Mouse (Mus musculus): ENCODE measurements around the gene Itga4. TPM values are rescaled to one million over a fixed set of nuclear protein-coding genes. Genes with fewer than 3 reads are reported as not detected.
A peak's percentile ranks its signal among the peaks of the same experiment; 100 is the strongest.

Gene Itga4
- total RNA-seq, 1 experiment, result 1.2 TPM

GRCm38 (mm10) chr2:79336141-79336540, 80.9 kb downstream of the Itga4 start:
- H3K27ac ChIP-seq (ENCODE audit: insufficient read depth, low read depth, low read length, poor library complexity, severe bottlenecking), result no peak overlapping the region
- no peaks in the 10 kb centered on the region for H3K9me3 ChIP-seq (ENCODE audit: control insufficient read depth, insufficient read depth, low read depth, low read length)
- in situ Hi-C loops (cut with MboI; ENCODE audit: low sequenced_read_pairs in 2 of 2, unreplicated experiment in 2 of 2), result no loop called here
- no peak overlapping the region for H3K4me3 ChIP-seq (ENCODE audit: insufficient read depth in 1 of 2, low read depth in 1 of 2, low read length in 2 of 2, poor library complexity in 1 of 2, severe bottlenecking in 1 of 2)
- DNase-seq (ENCODE audit: low read depth, low spot score), result no peak
- no peak overlapping the region for H3K9ac ChIP-seq (ENCODE audit: insufficient read depth, low read depth, low read length, poor library complexity, severe bottlenecking)
- H3K4me1 ChIP-seq (ENCODE audit: control insufficient read depth in 2 of 2, insufficient read depth in 2 of 2, low read length in 2 of 2, poor library complexity in 1 of 2), result no peaks in the 10 kb centered on the region; a peak in 1 of 4 replicates
- TF ChIP-seq ZC3H11A (IDR thresholded peaks at IDR 0.05; ENCODE audit: borderline replicate concordance, low read depth, low read length) (0 out of 2 replicates have a peak, but pooled peaks have one; percentile 14), ZNF384 (IDR thresholded peaks at IDR 0.05; ENCODE audit: low read depth, low read length) (no peak), CHD2 (IDR thresholded peaks at IDR 0.05; ENCODE audit: low read depth, low read length) (no peak), MAFK (IDR thresholded peaks at IDR 0.05; ENCODE audit: insufficient read depth, low read depth, low read length) (no peak)
- no peaks in the 10 kb centered on the region for H3K36me3 ChIP-seq (ENCODE audit: control insufficient read depth, insufficient read depth, low read length, poor library complexity, severe bottlenecking)

GRCm38 (mm10) chr2:79339003-79339402, 83.8 kb downstream of the Itga4 start:
- H3K36me3 ChIP-seq (ENCODE audit: control insufficient read depth, insufficient read depth, low read length, poor library complexity, severe bottlenecking), result no peaks in the 10 kb centered on the region
- TF ChIP-seq HCFC1 (IDR thresholded peaks at IDR 0.05; ENCODE audit: borderline replicate concordance, insufficient read depth, low read length), result no peak
- TF ChIP-seq ZC3H11A (IDR thresholded peaks at IDR 0.05; ENCODE audit: borderline replicate concordance, low read depth, low read length), result no peak
- TF ChIP-seq ZNF384 (IDR thresholded peaks at IDR 0.05; ENCODE audit: low read depth, low read length), result no peak
- no peak for TF ChIP-seq MAFK (IDR thresholded peaks at IDR 0.05; ENCODE audit: insufficient read depth, low read depth, low read length)
- no peak for TF ChIP-seq CHD2 (IDR thresholded peaks at IDR 0.05; ENCODE audit: low read depth, low read length)
- no peak overlapping the region for H3K27ac ChIP-seq (ENCODE audit: insufficient read depth, low read depth, low read length, poor library complexity, severe bottlenecking)
- in situ Hi-C loops (cut with MboI; ENCODE audit: low sequenced_read_pairs in 2 of 2, unreplicated experiment in 2 of 2), result no loop called here
- H3K4me1 ChIP-seq (ENCODE audit: control insufficient read depth in 2 of 2, insufficient read depth in 2 of 2, low read length in 2 of 2, poor library complexity in 1 of 2), result no peaks in the 10 kb centered on the region
- no peak overlapping the region for H3K4me3 ChIP-seq (ENCODE audit: insufficient read depth in 1 of 2, low read depth in 1 of 2, low read length in 2 of 2, poor library complexity in 1 of 2, severe bottlenecking in 1 of 2)
- no peak for DNase-seq (ENCODE audit: low read depth, low spot score)
- H3K9me3 ChIP-seq (ENCODE audit: control insufficient read depth, insufficient read depth, low read depth, low read length), result no peaks in the 10 kb centered on the region
- no peak overlapping the region for H3K9ac ChIP-seq (ENCODE audit: insufficient read depth, low read depth, low read length, poor library complexity, severe bottlenecking)

GRCm38 (mm10) chr2:79343115-79343514, 87.9 kb downstream of the Itga4 start:
- H3K9me3 ChIP-seq (ENCODE audit: control insufficient read depth, insufficient read depth, low read depth, low read length), result no peaks in the 10 kb centered on the region
- TF ChIP-seq CHD2 (IDR thresholded peaks at IDR 0.05; ENCODE audit: low read depth, low read length) (no peak), ZC3H11A (IDR thresholded peaks at IDR 0.05; ENCODE audit: borderline replicate concordance, low read depth, low read length) (no peak), ZNF384 (IDR thresholded peaks at IDR 0.05; ENCODE audit: low read depth, low read length) (no peak), MAFK (IDR thresholded peaks at IDR 0.05; ENCODE audit: insufficient read depth, low read depth, low read length) (no peak), HCFC1 (IDR thresholded peaks at IDR 0.05; ENCODE audit: borderline replicate concordance, insufficient read depth, low read length) (no peak)
- no peak for DNase-seq (ENCODE audit: low read depth, low spot score)
- no peak overlapping the region for H3K9ac ChIP-seq (ENCODE audit: insufficient read depth, low read depth, low read length, poor library complexity, severe bottlenecking)
- no peak overlapping the region for H3K4me3 ChIP-seq (ENCODE audit: insufficient read depth in 1 of 2, low read depth in 1 of 2, low read length in 2 of 2, poor library complexity in 1 of 2, severe bottlenecking in 1 of 2)
- H3K36me3 ChIP-seq (ENCODE audit: control insufficient read depth, insufficient read depth, low read length, poor library complexity, severe bottlenecking), result no peaks in the 10 kb centered on the region
- in situ Hi-C loops (cut with MboI; ENCODE audit: low sequenced_read_pairs in 2 of 2, unreplicated experiment in 2 of 2), result no loop called here
- no peak overlapping the region for H3K27ac ChIP-seq (ENCODE audit: insufficient read depth, low read depth, low read length, poor library complexity, severe bottlenecking)
- no peaks in the 10 kb centered on the region for H3K4me1 ChIP-seq (ENCODE audit: control insufficient read depth in 2 of 2, insufficient read depth in 2 of 2, low read length in 2 of 2, poor library complexity in 1 of 2)

- DNase-seq (ENCODE audit: low read depth, low spot score), result no peak
- Histone ChIP-seq H3K9ac (ENCODE audit: insufficient read depth, low read depth, low read length, poor library complexity, severe bottlenecking) (no peak overlapping the region), H3K4me3 (ENCODE audit: insufficient read depth in 1 of 2, low read depth in 1 of 2, low read length in 2 of 2, poor library complexity in 1 of 2, severe bottlenecking in 1 of 2) (no peak overlapping the region), H3K4me1 (ENCODE audit: control insufficient read depth in 2 of 2, insufficient read depth in 2 of 2, low read length in 2 of 2, poor library complexity in 1 of 2) (peaks cover 0 to 4% of the 10 kb centered on the region in 2 experiments; a peak in 2 of 4 replicates), H3K27ac (ENCODE audit: insufficient read depth, low read depth, low read length, poor library complexity, severe bottlenecking) (no peak overlapping the region), H3K9me3 (ENCODE audit: control insufficient read depth, insufficient read depth, low read depth, low read length) (no peaks in the 10 kb centered on the region), H3K36me3 (ENCODE audit: control insufficient read depth, insufficient read depth, low read length, poor library complexity, severe bottlenecking) (no peaks in the 10 kb centered on the region)
- in situ Hi-C loops (cut with MboI; ENCODE audit: low sequenced_read_pairs in 2 of 2, unreplicated experiment in 2 of 2), result no loop called here
- no peak for TF ChIP-seq MAFK (IDR thresholded peaks at IDR 0.05; ENCODE audit: insufficient read depth, low read depth, low read length)
- TF ChIP-seq CHD2 (IDR thresholded peaks at IDR 0.05; ENCODE audit: low read depth, low read length), result no peak
- TF ChIP-seq HCFC1 (IDR thresholded peaks at IDR 0.05; ENCODE audit: borderline replicate concordance, insufficient read depth, low read length), result no peak
- TF ChIP-seq ZNF384 (IDR thresholded peaks at IDR 0.05; ENCODE audit: low read depth, low read length), result no peak
- TF ChIP-seq ZC3H11A (IDR thresholded peaks at IDR 0.05; ENCODE audit: borderline replicate concordance, low read depth, low read length), result no peak
Observed at GRCm38 (mm10) chr2:79351179-79352099, 96.2 kb downstream of the Itga4 start.

All from ES-E14 (cell line).